Mouse (Mus musculus) olfactory bulb, adult 2 months (tissue): ENCODE results near the gene Adora1.

ENCODE experiments used
- CTCF ChIP-seq: fragments of 200-500 bp; IDR thresholded peaks from 2 replicates; pipeline ENCODE4 v1.5.1; 2012; ENCODE audit warnings: low read depth, mild to moderate bottlenecking, low read length, moderate library complexity; ENCODE audit not compliant: insufficient read depth
- POLR2A ChIP-seq: fragments of 200-500 bp; IDR thresholded peaks from 2 replicates; pipeline ENCODE4 v1.6.1; 2012; ENCODE audit warnings: mild to moderate bottlenecking, low read depth, low read length, moderate library complexity; ENCODE audit not compliant: insufficient read depth

GRCm38 (mm10) chr1:134273493-134274395 lies 38.5 kb upstream of the Adora1 start:
- TF ChIP-seq CTCF (no peak), POLR2A (no peak)
